Mouse (Mus musculus) brain, embryonic 14.5 days (tissue): ENCODE results near the gene Hist2h2ab. TPM values are rescaled to one million over a fixed set of nuclear protein-coding genes. Genes with fewer than 3 reads are reported as not detected.
A peak's percentile ranks its signal among the peaks of the same experiment; 100 is the strongest.
"Not testable (repeated sequence)": the region's sequence is repeated elsewhere in the genome, so short reads cannot be mapped to it uniquely, and the experiment has no call there.

ENCODE experiments used
- DNase-seq: peaks from one replicate; pipeline ENCODE4 v3.0.0-alpha.2; 2011; ENCODE audit warnings: low read depth
- CTCF ChIP-seq: fragments of 200-500 bp; IDR thresholded peaks from 2 replicates; pipeline ENCODE4 v1.5.1; 2012; ENCODE audit warnings: inconsistent platforms, mild to moderate bottlenecking, moderate library complexity, borderline replicate concordance; ENCODE audit not compliant: insufficient read depth, insufficient read length; ENCODE audit errors: extremely low read depth
- POLR2A ChIP-seq: fragments of 200-500 bp; IDR thresholded peaks from 2 replicates; pipeline ENCODE4 v1.6.1; 2012; ENCODE audit warnings: mild to moderate bottlenecking, inconsistent platforms, borderline replicate concordance; ENCODE audit not compliant: poor library complexity, insufficient read depth, insufficient read length, severe bottlenecking; ENCODE audit errors: extremely low read depth
- polyA plus RNA-seq: library from polyadenylated mRNA; depleted of rRNA; stranded (reverse); fragments of >200 nt; gene quantifications from 2 replicates; pipeline ENCODE4 v1.2.3, GENCODE M21; 2012

Hist2h2ab gene
- polyA plus RNA-seq, 1 experiment = 10.2 TPM

GRCm38 (mm10) chr3:96181510-96182381, 37.9 kb upstream of the Hist2h2ab start:
- DNase-seq = peak; percentile 43
- no peak for TF ChIP-seq CTCF
- TF ChIP-seq POLR2A = no peak

- TF ChIP-seq CTCF (no peak), POLR2A (no peak)
- DNase-seq = no peak
These were observed 37.3 kb upstream of the Hist2h2ab start for GRCm38 (mm10) chr3:96182382-96182776.

GRCm38 (mm10) chr3:96192977-96193376, 26.7 kb upstream of the Hist2h2ab start:
- no peak for DNase-seq
- TF ChIP-seq CTCF = no peak
- no peak for TF ChIP-seq POLR2A

- no peak for TF ChIP-seq POLR2A
These were observed 24.7 kb upstream of the Hist2h2ab start for GRCm38 (mm10) chr3:96194966-96195365.

GRCm38 (mm10) chr3:96195616-96196313, 23.9 kb upstream of the Hist2h2ab start:
- no peak for DNase-seq
- 0 out of 2 replicates have a peak, but pooled peaks have one; percentile 11 for TF ChIP-seq CTCF
- TF ChIP-seq POLR2A = no peak

More at GRCm38 (mm10) chr3:96194966-96195365, 24.7 kb upstream of the Hist2h2ab start:
- DNase-seq = no peak

DNA sequence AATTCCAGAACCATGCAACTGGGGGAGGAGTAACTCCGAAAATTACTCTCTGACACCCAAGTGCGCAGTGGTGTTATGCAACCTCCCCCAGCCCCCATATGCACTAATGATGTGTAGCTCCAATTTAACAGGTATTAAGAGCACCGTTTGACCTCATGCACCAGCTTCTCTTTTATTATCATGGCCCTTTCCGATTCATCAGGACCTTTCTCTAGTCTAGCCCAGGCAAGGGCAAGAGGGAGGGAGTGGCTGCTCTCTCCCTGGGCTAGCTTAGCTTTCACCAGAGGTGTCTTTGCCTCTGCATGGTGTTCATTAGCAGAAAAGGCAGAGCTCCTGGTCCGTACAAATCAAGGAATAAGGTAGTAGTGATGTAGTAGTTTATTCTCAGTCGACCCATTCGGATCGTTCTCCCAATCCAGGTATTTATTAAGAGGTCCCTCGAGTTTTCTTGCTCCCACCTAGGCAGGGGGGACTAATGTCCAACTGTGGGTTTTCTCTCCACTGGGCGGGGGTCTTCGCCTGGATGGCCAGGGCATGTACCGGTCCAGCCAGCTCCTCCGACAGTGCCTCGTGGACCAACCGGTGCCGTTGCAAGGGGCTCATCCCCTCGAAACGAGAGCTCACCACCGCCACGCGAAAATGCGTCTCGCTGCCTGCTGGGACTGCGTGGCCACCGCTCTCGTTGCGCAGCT, 23.1 kb upstream of the Hist2h2ab start:
- TF ChIP-seq CTCF (no peak), POLR2A (no peak)
- DNase-seq = no peak

- peak; percentile 98 for DNase-seq
- no peak for TF ChIP-seq CTCF
- TF ChIP-seq POLR2A = peak; percentile 72; the same call in 1 of the 2 replicates
These were observed 22.4 kb upstream of the Hist2h2ab start for GRCm38 (mm10) chr3:96197129-96197749.

GRCm38 (mm10) chr3:96198181-96198580, 21.5 kb upstream of the Hist2h2ab start:
- DNase-seq = peak; percentile 68
- TF ChIP-seq CTCF = no peak

DNA sequence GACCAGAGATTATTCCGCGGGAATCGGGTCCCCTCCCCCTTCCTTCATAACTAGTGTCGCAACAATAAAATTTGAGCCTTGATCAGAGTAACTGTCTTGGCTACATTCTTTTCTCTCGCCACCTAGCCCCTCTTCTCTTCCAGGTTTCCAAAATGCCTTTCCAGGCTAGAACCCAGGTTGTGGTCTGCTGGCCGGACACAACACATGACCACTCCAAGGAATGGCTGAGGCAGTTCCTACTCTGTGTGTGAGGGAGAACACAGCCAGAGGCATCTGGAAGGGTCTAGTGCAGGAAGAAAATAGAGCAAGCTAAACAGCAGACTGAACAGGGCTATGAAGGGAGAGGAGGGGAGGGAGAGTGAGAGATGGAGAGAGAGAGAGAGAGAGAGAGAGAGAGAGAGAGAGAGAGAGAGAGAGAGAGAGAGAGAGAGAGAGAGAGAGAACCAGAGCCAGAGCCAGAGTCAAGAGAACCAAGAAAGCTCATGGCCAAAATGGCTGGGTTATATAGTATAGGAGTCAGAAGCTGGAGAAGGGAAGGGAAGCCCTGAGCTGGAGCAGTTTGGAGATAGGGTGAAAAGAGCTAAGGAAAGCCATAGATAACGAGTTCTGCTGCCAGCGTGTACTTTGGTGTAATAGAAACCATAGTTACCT, 20.9 kb upstream of the Hist2h2ab start:
- DNase-seq = not testable (repeated sequence)

GRCm38 (mm10) chr3:96199731-96200130, 19.9 kb upstream of the Hist2h2ab start:
- TF ChIP-seq POLR2A = no peak
- no peak for TF ChIP-seq CTCF
- DNase-seq = no peak

DNA sequence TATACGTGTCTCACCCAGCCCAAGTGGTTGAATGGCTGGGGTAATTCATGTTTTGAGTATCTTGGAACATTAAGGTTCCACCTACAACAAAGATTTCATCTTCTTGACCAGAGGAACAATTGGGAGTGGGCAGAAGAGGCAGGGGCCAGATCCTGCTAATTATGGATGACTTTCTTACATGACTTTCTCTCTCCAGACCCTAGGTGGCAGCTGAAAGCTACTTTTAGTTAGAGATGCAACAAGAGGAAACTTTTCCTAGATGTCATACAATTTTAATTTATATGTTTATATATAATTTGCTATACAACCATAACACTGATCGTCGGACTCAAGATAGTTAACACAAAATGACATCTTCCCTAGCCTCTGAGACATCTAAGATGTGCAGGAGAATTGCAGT, 11.8 kb upstream of the Hist2h2ab start:
- TF ChIP-seq POLR2A = no peak
- no peak for TF ChIP-seq CTCF
- DNase-seq = no peak
